Comparison of ENCODE assay signal across 9 mouse cellular contexts in the genomic region with DNA sequence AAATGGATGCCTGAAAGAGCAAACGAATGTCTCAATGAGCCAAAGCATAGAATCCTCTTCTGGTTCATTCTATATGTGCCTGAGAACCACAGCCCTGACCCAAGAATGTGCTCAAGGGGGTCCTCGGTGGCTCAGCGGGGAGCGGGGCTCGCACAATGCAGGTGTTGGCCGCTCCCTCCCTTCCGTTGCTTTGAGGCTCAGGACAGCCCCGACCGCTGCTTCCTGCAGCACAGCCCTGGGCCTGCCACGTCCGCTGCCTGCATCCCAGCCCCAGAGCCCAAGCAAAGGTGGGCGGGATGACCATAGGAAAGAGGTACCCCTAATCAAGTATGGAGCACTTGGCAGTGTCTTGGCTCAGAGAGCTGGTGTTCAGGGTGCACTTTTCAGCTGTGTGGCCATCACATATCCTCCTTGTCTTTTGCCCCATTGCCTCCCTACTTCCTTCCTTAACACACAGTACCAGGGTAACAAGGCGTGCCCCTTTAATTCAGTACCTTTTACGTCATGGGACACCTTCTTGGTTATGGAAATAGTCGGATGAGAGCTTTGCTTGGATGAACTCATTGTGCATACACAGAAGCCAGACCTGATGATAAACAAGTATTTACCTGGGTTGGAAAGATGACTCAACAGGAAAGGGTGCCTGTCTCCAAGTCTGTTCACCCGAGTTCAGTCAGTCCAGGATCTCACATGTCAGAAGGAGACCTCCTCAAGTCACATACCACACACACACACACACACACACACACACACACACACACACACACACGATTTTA. TPM values are rescaled to one million over a fixed set of nuclear protein-coding genes. Genes with fewer than 3 reads are reported as not detected.
DNase-seq lines count a peak whose midpoint lies in the region; ATAC-seq and TF ChIP-seq lines count a peak whose summit lies in the region.
"Had no signal": no experiment of that assay in that cellular context is flagged by ENCODE, and none has a peak within 500 bp of the region (broad histone marks: within the 10 kb centered on the region; RNA-seq: fewer than 3 reads in every experiment).

No protein-coding gene starts in this region.

- H3K4me3 ChIP-seq in kidney, embryonic 15.5 days (replicated peaks) = peak overlapping the region; percentile 11
- no peak overlapping the region for H3K4me3 ChIP-seq in forebrain, embryonic 13.5 days
- H3K4me3 ChIP-seq in liver, embryonic 13.5 days (replicated peaks) = no peak overlapping the region
- H3K4me3 ChIP-seq in stomach, postnatal 0 days (ENCODE audit: low read depth, low read length) = no peak overlapping the region

- H3K27me3 ChIP-seq in kidney, embryonic 15.5 days = peaks cover 25% of the 10 kb centered on the region
- peaks cover 13% of the 10 kb centered on the region for H3K27me3 ChIP-seq in forebrain, embryonic 13.5 days
- H3K27me3 ChIP-seq in liver, embryonic 13.5 days = peaks cover 30% of the 10 kb centered on the region
- peaks cover 3% of the 10 kb centered on the region; the same call in 1 of the 2 replicates for H3K27me3 ChIP-seq in stomach, postnatal 0 days (ENCODE audit: control insufficient read depth, insufficient read depth, low read length)

- H3K9me3 ChIP-seq in kidney, embryonic 15.5 days (replicated peaks) = no peaks in the 10 kb centered on the region
- H3K9me3 ChIP-seq in forebrain, embryonic 13.5 days (replicated peaks) = no peaks in the 10 kb centered on the region
- H3K9me3 ChIP-seq in liver, embryonic 13.5 days (replicated peaks) = no peaks in the 10 kb centered on the region
- H3K9me3 ChIP-seq in stomach, postnatal 0 days (ENCODE audit: control insufficient read depth, low read length) = no peaks in the 10 kb centered on the region

- peak overlapping the region; percentile 49 for H3K4me2 ChIP-seq in kidney, embryonic 15.5 days
- H3K4me2 ChIP-seq in forebrain, embryonic 13.5 days = peak overlapping the region; percentile 48
- peak overlapping the region; percentile 19; the same call in 1 of the 2 replicates for H3K4me2 ChIP-seq in liver, embryonic 13.5 days
- H3K4me2 ChIP-seq in stomach, postnatal 0 days (replicated peaks; ENCODE audit: low read depth) = peak overlapping the region; percentile 8; the same call in 1 of the 2 replicates

- no peak for ATAC-seq in kidney, embryonic 15.5 days (replicated peaks; ENCODE audit: low FRiP score)
- no peak for ATAC-seq in forebrain, embryonic 13.5 days
- ATAC-seq in liver, embryonic 13.5 days (ENCODE audit: low read depth) = no peak
- ATAC-seq in stomach, postnatal 0 days (ENCODE audit: low FRiP score, low TSS enrichment) = peak; percentile 20; the same call in 1 of the 2 replicates

- no peak for TF ChIP-seq CTCF in stomach, postnatal 0 days (IDR thresholded peaks at IDR 0.05; ENCODE audit: low read depth)

- H3K9ac ChIP-seq in kidney, embryonic 15.5 days = no peak overlapping the region; the same call in 1 of the 2 replicates
- peak overlapping the region; percentile 45; the same call in 1 of the 2 replicates for H3K9ac ChIP-seq in forebrain, embryonic 13.5 days
- no peak overlapping the region for H3K9ac ChIP-seq in liver, embryonic 13.5 days
- no peak overlapping the region for H3K9ac ChIP-seq in stomach, postnatal 0 days (ENCODE audit: low read length)

- TF ChIP-seq EP300 in stomach, postnatal 0 days (optimal IDR thresholded peaks at IDR 0.05) = no peak

- no peak for DNase-seq in kidney, adult 11 months
- no peak for DNase-seq in liver, embryonic 13.5 days
- no peak for DNase-seq in stomach, postnatal 0 days (ENCODE audit: low spot score)
- no peak for DNase-seq in gastrocnemius, postnatal 25 days
- DNase-seq in lung, postnatal 14 days = no peak
- no peak for DNase-seq in layer of hippocampus, adult 9-11 months
- DNase-seq: gastrocnemius, postnatal 14 days had no signal

- WGBS in kidney, embryonic 15.5 days = 29% methylated on average over 17 of the region's 17 CpGs
- WGBS in forebrain, embryonic 13.5 days = 21% methylated on average over 17 of the region's 17 CpGs
- WGBS in liver, embryonic 13.5 days (ENCODE audit: insufficient replicate concordance) = 16% methylated on average over 17 of the region's 17 CpGs
- WGBS in stomach, postnatal 0 days = 29% methylated on average over 17 of the region's 17 CpGs

- H3K4me1 ChIP-seq in kidney, embryonic 15.5 days = peaks cover 22% of the 10 kb centered on the region
- peaks cover 9% of the 10 kb centered on the region for H3K4me1 ChIP-seq in forebrain, embryonic 13.5 days
- H3K4me1 ChIP-seq in liver, embryonic 13.5 days (replicated peaks) = no peaks in the 10 kb centered on the region
- peaks cover 2% of the 10 kb centered on the region; the same call in 1 of the 2 replicates for H3K4me1 ChIP-seq in stomach, postnatal 0 days (replicated peaks; ENCODE audit: control insufficient read depth, insufficient read depth)

- no peaks in the 10 kb centered on the region for H3K36me3 ChIP-seq in kidney, embryonic 15.5 days
- no peaks in the 10 kb centered on the region for H3K36me3 ChIP-seq in forebrain, embryonic 13.5 days (ENCODE audit: poor library complexity, severe bottlenecking)
- H3K36me3 ChIP-seq in liver, embryonic 13.5 days = no peaks in the 10 kb centered on the region
- H3K36me3 ChIP-seq in stomach, postnatal 0 days (ENCODE audit: control insufficient read depth, insufficient read depth, low read length) = no peaks in the 10 kb centered on the region

- H3K27ac ChIP-seq in kidney, embryonic 15.5 days = no peak overlapping the region
- no peak overlapping the region for H3K27ac ChIP-seq in forebrain, embryonic 13.5 days
- H3K27ac ChIP-seq in liver, embryonic 13.5 days = no peak overlapping the region
- H3K27ac ChIP-seq in stomach, postnatal 0 days (replicated peaks) = no peak overlapping the region

RNA-seq across cellular contexts. Expression of gene Mycl, which starts 11.8 kb away (rescaled TPM):
- 7.8 and 8.1 TPM in 2 replicates for polyA plus RNA-seq in kidney, embryonic 15.5 days (2015; fragmentation: Nextera tagmentation; extraction: Ambion mirVana)
- 59.3 and 63.3 TPM in 2 replicates for polyA plus RNA-seq in forebrain, embryonic 13.5 days (2015; fragmentation: Nextera tagmentation; extraction: Ambion mirVana)
- polyA plus RNA-seq in liver, embryonic 13.5 days (2015; fragmentation: Nextera tagmentation; extraction: Ambion mirVana) = 0.70 and 0.74 TPM in 2 replicates
- polyA plus RNA-seq in stomach, postnatal 0 days (2015; fragmentation: Nextera tagmentation; extraction: Ambion mirVana) = 14.2 and 17.4 TPM in 2 replicates
- total RNA-seq in gastrocnemius, postnatal 25 days (2021) = under 1 TPM; 0.46 to 0.62 TPM

RNA-seq across cellular contexts. Expression of gene Mfsd2a, which starts 22.7 kb away (rescaled TPM):
- polyA plus RNA-seq in kidney, embryonic 15.5 days (2015; fragmentation: Nextera tagmentation; extraction: Ambion mirVana) = 3.3 and 4.0 TPM in 2 replicates
- polyA plus RNA-seq in forebrain, embryonic 13.5 days (2015; fragmentation: Nextera tagmentation; extraction: Ambion mirVana) = 26.7 and 28.2 TPM in 2 replicates
- polyA plus RNA-seq in liver, embryonic 13.5 days (2015; fragmentation: Nextera tagmentation; extraction: Ambion mirVana) = 0.09 and 0.22 TPM in 2 replicates
- 6.8 and 7.1 TPM in 2 replicates for polyA plus RNA-seq in stomach, postnatal 0 days (2015; fragmentation: Nextera tagmentation; extraction: Ambion mirVana)
- under 1 TPM; 0.24 to 0.26 TPM for total RNA-seq in gastrocnemius, postnatal 25 days (2021)

RNA-seq across cellular contexts. Expression of gene Trit1, which starts 32.7 kb away (rescaled TPM):
- polyA plus RNA-seq in kidney, embryonic 15.5 days (2015; fragmentation: Nextera tagmentation; extraction: Ambion mirVana) = 17.8 and 18.7 TPM in 2 replicates
- 26.0 and 31.9 TPM in 2 replicates for polyA plus RNA-seq in forebrain, embryonic 13.5 days (2015; fragmentation: Nextera tagmentation; extraction: Ambion mirVana)
- polyA plus RNA-seq in liver, embryonic 13.5 days (2015; fragmentation: Nextera tagmentation; extraction: Ambion mirVana) = 7.2 TPM in 2 replicates
- polyA plus RNA-seq in stomach, postnatal 0 days (2015; fragmentation: Nextera tagmentation; extraction: Ambion mirVana) = 11.6 and 12.0 TPM in 2 replicates
- total RNA-seq in gastrocnemius, postnatal 25 days (2021) = 1 to 10 TPM; 6.7 to 7.6 TPM
